Mouse (Mus musculus) liver, postnatal 0 days (tissue): Measurements from ENCODE around the gene Map2k5. TPM values are rescaled to one million over a fixed set of nuclear protein-coding genes. Genes with fewer than 3 reads are reported as not detected.

Experiments used
- ATAC-seq: fragments of 200-750 bp; cut with Nextera tagmentation; 2 replicates; pipeline ENCODE4 v1.8.0; 2017; ENCODE audit warnings: mild to moderate bottlenecking, moderate library complexity
- DNase-seq: peaks from one replicate; pipeline ENCODE4 v3.0.0-alpha.2; 2016
- H3K27ac ChIP-seq: fragments of 300-500 bp; sonication (generic); 2 replicates; pipeline ENCODE4 v1.5.1; 2014; ENCODE audit warnings: antibody characterized with exemption, moderate library complexity, mild to moderate bottlenecking, low read depth
- H3K27me3 ChIP-seq: fragments of 300-500 bp; sonication (generic); 2 replicates; pipeline ENCODE4 v1.6.1; 2014; ENCODE audit warnings: low read length, control low read depth, mixed read lengths; ENCODE audit not compliant: insufficient read depth
- H3K36me3 ChIP-seq: fragments of 300-500 bp; sonication (generic); replicated peaks from 2 replicates; pipeline ENCODE4 v1.6.1; 2014; ENCODE audit warnings: mild to moderate bottlenecking, control low read depth, low read length, moderate library complexity, mixed read lengths; ENCODE audit not compliant: insufficient read depth
- H3K4me1 ChIP-seq: fragments of 300-500 bp; sonication (generic); 2 replicates; pipeline ENCODE4 v1.6.1; 2014; ENCODE audit warnings: antibody characterized with exemption, mild to moderate bottlenecking, control low read depth; ENCODE audit not compliant: insufficient read depth
- H3K4me2 ChIP-seq: fragments of 300-500 bp; sonication (generic); 2 replicates; pipeline ENCODE4 v1.6.1; 2014; ENCODE audit warnings: low read depth, mild to moderate bottlenecking, low read length, moderate library complexity, mixed read lengths
- H3K4me3 ChIP-seq: fragments of 300-500 bp; sonication (generic); 2 replicates; pipeline ENCODE4 v1.5.1; 2014; ENCODE audit warnings: low read depth, low read length
- H3K9ac ChIP-seq: fragments of 300-500 bp; sonication (generic); replicated peaks from 2 replicates; pipeline ENCODE4 v1.6.1; 2014; ENCODE audit warnings: mild to moderate bottlenecking, moderate library complexity
- H3K9me3 ChIP-seq: fragments of 300-500 bp; sonication (generic); 2 replicates; pipeline ENCODE4 v1.6.1; 2016; ENCODE audit warnings: mild to moderate bottlenecking, control low read depth, low read length, mixed read lengths
- CTCF ChIP-seq: sonication (generic); IDR thresholded peaks from 2 replicates; pipeline ENCODE4 v1.5.1; 2016; ENCODE audit warnings: antibody characterized with exemption, low read depth
- EP300 ChIP-seq: IDR thresholded peaks from 2 replicates; pipeline ENCODE4 v1.6.1; 2016; ENCODE audit warnings: antibody characterized with exemption, low read depth, mild to moderate bottlenecking
- WGBS: fragments of 180-500 bp; shearing (Covaris S2); extraction: QIAGEN DNeasy Blood & Tissue Kit; methylation state at CpG from one replicate; pipeline ENCODE4 v1.1.7; 2014; ENCODE audit not compliant: insufficient replicate concordance; 5-methylcytosine and 5-hydroxymethylcytosine counted together
- polyA plus RNA-seq: library from polyadenylated mRNA; unstranded; fragments of >200 nt; fragmentation: Nextera tagmentation; extraction: Ambion mirVana; gene quantifications from 2 replicates; pipeline ENCODE4 v1.2.1, GENCODE M21; 2015

Map2k5 gene
- polyA plus RNA-seq, 1 experiment from 2014 or later, result 9.1 TPM

GRCm38 (mm10) chr9:63257739-63258138 lies 120.0 kb downstream of the Map2k5 start:
- no peak for TF ChIP-seq CTCF
- TF ChIP-seq EP300, result no peak
- no peak overlapping the region for H3K27ac ChIP-seq
- H3K4me2 ChIP-seq, result no peak overlapping the region
- peaks cover 11% of the 10 kb centered on the region for H3K36me3 ChIP-seq
- H3K9ac ChIP-seq, result no peak overlapping the region
- no peaks in the 10 kb centered on the region for H3K27me3 ChIP-seq
- H3K4me3 ChIP-seq, result no peak overlapping the region
- H3K4me1 ChIP-seq, result no peaks in the 10 kb centered on the region
- WGBS, result 78% methylated on average over 4 of the region's 4 CpGs
- no peaks in the 10 kb centered on the region for H3K9me3 ChIP-seq
- DNase-seq (no peak), ATAC-seq (no peak)

GRCm38 (mm10) chr9:63250841-63251626 lies 126.7 kb downstream of the Map2k5 start:
- H3K4me3 ChIP-seq, result no peak overlapping the region
- no peaks in the 10 kb centered on the region for H3K4me1 ChIP-seq
- H3K4me2 ChIP-seq, result no peak overlapping the region
- ATAC-seq (no peak), DNase-seq (no peak)
- WGBS, result 87% methylated on average over 19 of the region's 19 CpGs
- H3K27ac ChIP-seq, result no peak overlapping the region
- H3K36me3 ChIP-seq, result peaks cover 8% of the 10 kb centered on the region
- H3K9me3 ChIP-seq, result no peaks in the 10 kb centered on the region
- no peaks in the 10 kb centered on the region for H3K27me3 ChIP-seq
- H3K9ac ChIP-seq, result no peak overlapping the region
- TF ChIP-seq CTCF (no peak), EP300 (no peak)

GRCm38 (mm10) chr9:63248095-63248787 lies 129.5 kb downstream of the Map2k5 start:
- no peaks in the 10 kb centered on the region for H3K9me3 ChIP-seq
- peaks cover 5% of the 10 kb centered on the region for H3K36me3 ChIP-seq
- no peaks in the 10 kb centered on the region for H3K4me1 ChIP-seq
- no peak overlapping the region for H3K27ac ChIP-seq
- H3K9ac ChIP-seq, result no peak overlapping the region
- no peak overlapping the region for H3K4me2 ChIP-seq
- ATAC-seq, result no peak
- no peak overlapping the region for H3K4me3 ChIP-seq
- no peaks in the 10 kb centered on the region for H3K27me3 ChIP-seq
- no peak for DNase-seq
- TF ChIP-seq CTCF, result no peak
- no peak for TF ChIP-seq EP300

GRCm38 (mm10) chr9:63246568-63247169 lies 131.0 kb downstream of the Map2k5 start:
- peaks cover 5% of the 10 kb centered on the region for H3K36me3 ChIP-seq
- no peak overlapping the region for H3K9ac ChIP-seq
- H3K27me3 ChIP-seq, result no peaks in the 10 kb centered on the region
- no peaks in the 10 kb centered on the region for H3K4me1 ChIP-seq
- H3K4me3 ChIP-seq, result no peak overlapping the region
- DNase-seq, result no peak
- H3K4me2 ChIP-seq, result no peak overlapping the region
- ATAC-seq, result no peak
- no peak overlapping the region for H3K27ac ChIP-seq
- no peaks in the 10 kb centered on the region for H3K9me3 ChIP-seq
- 45% methylated on average over 5 of the region's 5 CpGs for whole genome bisulfite sequencing
- TF ChIP-seq CTCF, result no peak
- no peak for TF ChIP-seq EP300

GRCm38 (mm10) chr9:63241961-63242360 lies 135.7 kb downstream of the Map2k5 start:
- no peaks in the 10 kb centered on the region for H3K4me1 ChIP-seq
- no peaks in the 10 kb centered on the region; the same call in 1 of the 2 replicates for H3K36me3 ChIP-seq
- H3K4me3 ChIP-seq, result no peak overlapping the region
- H3K9ac ChIP-seq, result no peak overlapping the region
- 39% methylated on average over 6 of the region's 6 CpGs for WGBS
- DNase-seq (no peak), ATAC-seq (no peak)
- TF ChIP-seq EP300 (no peak), CTCF (no peak)
- no peaks in the 10 kb centered on the region for H3K27me3 ChIP-seq
- H3K27ac ChIP-seq, result no peak overlapping the region
- no peaks in the 10 kb centered on the region for H3K9me3 ChIP-seq
- H3K4me2 ChIP-seq, result no peak overlapping the region

GRCm38 (mm10) chr9:63241241-63241640 lies 136.5 kb downstream of the Map2k5 start:
- TF ChIP-seq CTCF (no peak), EP300 (no peak)
- 64% methylated on average over 8 of the region's 8 CpGs for WGBS
- H3K4me2 ChIP-seq, result no peak overlapping the region
- H3K9me3 ChIP-seq, result no peaks in the 10 kb centered on the region
- H3K27me3 ChIP-seq, result no peaks in the 10 kb centered on the region
- H3K4me1 ChIP-seq, result no peaks in the 10 kb centered on the region
- no peak overlapping the region for H3K27ac ChIP-seq
- no peak overlapping the region for H3K9ac ChIP-seq
- no peak overlapping the region for H3K4me3 ChIP-seq
- no peaks in the 10 kb centered on the region; the same call in 1 of the 2 replicates for H3K36me3 ChIP-seq
- DNase-seq (no peak), ATAC-seq (no peak)
